Mouse (Mus musculus): ENCODE results near the gene Rcn1. TPM values are rescaled to one million over a fixed set of nuclear protein-coding genes. Genes with fewer than 3 reads are reported as not detected.

The Rcn1 gene
- total RNA-seq, 4 experiments from 2014 or later, result 19.4 to 23.4 (median 21.4) TPM

- no peak for DNase-seq (ENCODE audit: low spot score)
These were observed 3.1 kb downstream of the Rcn1 start for GRCm38 (mm10) chr2:105396066-105396465.

GRCm38 (mm10) chr2:105394375-105394774 is 4.7 kb downstream of the Rcn1 start:
- no peak for DNase-seq (ENCODE audit: low spot score)

- no peak for DNase-seq (ENCODE audit: low spot score)
These were observed 6.6 kb downstream of the Rcn1 start for GRCm38 (mm10) chr2:105392514-105392913.

- DNase-seq (ENCODE audit: low spot score), result no peak
These were observed 7.7 kb downstream of the Rcn1 start for GRCm38 (mm10) chr2:105391414-105391784.

- no peak for DNase-seq (ENCODE audit: low spot score)
These were observed 8.3 kb downstream of the Rcn1 start for GRCm38 (mm10) chr2:105390653-105391413.

- DNase-seq (ENCODE audit: low spot score), result no peak
These were observed 9.9 kb downstream of the Rcn1 start for GRCm38 (mm10) chr2:105389007-105389890.

GRCm38 (mm10) chr2:105386418-105386817 is 12.7 kb downstream of the Rcn1 start:
- DNase-seq (ENCODE audit: low spot score), result no peak

- no peak for DNase-seq (ENCODE audit: low spot score)
These were observed 14.1 kb downstream of the Rcn1 start for GRCm38 (mm10) chr2:105384998-105385397.

GRCm38 (mm10) chr2:105383063-105383462 is 16.1 kb downstream of the Rcn1 start:
- DNase-seq (ENCODE audit: low spot score), result no peak

GRCm38 (mm10) chr2:105380757-105381319 is 18.3 kb downstream of the Rcn1 start:
- no peak for DNase-seq (ENCODE audit: low spot score)

- no peak for DNase-seq (ENCODE audit: low spot score)
These were observed 19.4 kb downstream of the Rcn1 start for GRCm38 (mm10) chr2:105379682-105380081.

GRCm38 (mm10) chr2:105375705-105376104 is 23.4 kb downstream of the Rcn1 start:
- DNase-seq (ENCODE audit: low spot score), result no peak

GRCm38 (mm10) chr2:105375261-105375660 is 23.9 kb downstream of the Rcn1 start:
- no peak for DNase-seq (ENCODE audit: low spot score)

- DNase-seq (ENCODE audit: low spot score), result no peak
These were observed 25.5 kb downstream of the Rcn1 start for GRCm38 (mm10) chr2:105373658-105374057.

- no peak for DNase-seq (ENCODE audit: low spot score)
These were observed 26.4 kb downstream of the Rcn1 start for GRCm38 (mm10) chr2:105372727-105373126.

GRCm38 (mm10) chr2:105372156-105372555 is 27.0 kb downstream of the Rcn1 start:
- DNase-seq (ENCODE audit: low spot score), result no peak

- DNase-seq (ENCODE audit: low spot score), result no peak
These were observed 28.4 kb downstream of the Rcn1 start for GRCm38 (mm10) chr2:105370698-105371097.

GRCm38 (mm10) chr2:105370240-105370639 is 28.9 kb downstream of the Rcn1 start:
- no peak for DNase-seq (ENCODE audit: low spot score)

GRCm38 (mm10) chr2:105367623-105368022 is 31.5 kb downstream of the Rcn1 start:
- DNase-seq (ENCODE audit: low spot score), result no peak

- DNase-seq (ENCODE audit: low spot score), result no peak
These were observed 41.1 kb downstream of the Rcn1 start for GRCm38 (mm10) chr2:105358040-105358439.

GRCm38 (mm10) chr2:105356791-105357190 is 42.3 kb downstream of the Rcn1 start:
- DNase-seq (ENCODE audit: low spot score), result peak; percentile 16

GRCm38 (mm10) chr2:105348886-105349285 is 50.2 kb downstream of the Rcn1 start:
- DNase-seq (ENCODE audit: low spot score), result no peak
